ENCODE assay signal across 22 mouse cellular contexts in the genomic region with DNA sequence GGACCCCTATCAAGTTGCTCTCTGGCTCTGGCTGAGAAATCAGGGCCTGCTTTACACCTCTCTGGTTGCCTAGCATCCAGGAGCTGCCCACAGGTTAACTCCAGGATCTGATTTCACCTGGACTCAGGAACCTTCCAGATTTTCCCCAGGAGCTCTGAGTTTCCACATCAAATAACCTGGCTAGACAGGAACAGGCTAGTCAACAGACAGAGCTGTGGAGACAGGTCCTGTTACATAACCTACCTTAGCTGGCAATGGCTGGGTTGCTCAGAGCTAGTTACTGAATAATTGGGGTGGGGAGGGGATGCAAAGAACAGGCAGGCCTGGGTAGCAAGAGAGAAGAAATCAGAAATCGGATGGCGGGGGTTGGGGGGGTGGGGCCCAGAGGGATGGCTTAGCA. TPM values are rescaled to one million over a fixed set of nuclear protein-coding genes. Genes with fewer than 3 reads are reported as not detected.
A peak's percentile ranks its signal among the peaks of the same experiment; 100 is the strongest.
DNase-seq lines count a peak whose midpoint lies in the region; ATAC-seq and TF ChIP-seq lines count a peak whose summit lies in the region.
"Had no signal": no experiment of that assay in that cellular context is flagged by ENCODE, and none has a peak within 500 bp of the region (broad histone marks: within the 10 kb centered on the region; RNA-seq: fewer than 3 reads in every experiment).

No protein-coding gene starts in this region.

- WGBS in kidney, adult 2 months, result 34% methylated on average over 2 of the region's 2 CpGs
- WGBS in kidney, embryonic 14.5 days, result 61% methylated on average over 2 of the region's 2 CpGs
- WGBS in stomach, embryonic 16.5 days, result 60% methylated on average over 2 of the region's 2 CpGs

- ATAC-seq in kidney, embryonic 14.5 days (ENCODE audit: low FRiP score, low TSS enrichment), result no peak
- ATAC-seq in stomach, embryonic 16.5 days (ENCODE audit: insufficient read depth, low FRiP score), result no peak
- ATAC-seq: forebrain, postnatal 0 days had no signal

- H3K9me3 ChIP-seq in kidney, embryonic 14.5 days (ENCODE audit: control insufficient read depth, low read length), result no peaks in the 10 kb centered on the region
- no peaks in the 10 kb centered on the region for H3K9me3 ChIP-seq in stomach, embryonic 16.5 days (replicated peaks; ENCODE audit: control insufficient read depth, low read length)
- H3K9me3 ChIP-seq: hindbrain, embryonic 15.5 days; limb, embryonic 13.5 days; midbrain, embryonic 12.5 days; neural tube, embryonic 15.5 days had no signal

- peak overlapping the region; percentile 97 for H3K27ac ChIP-seq in kidney, adult 2 months (ENCODE audit: insufficient read depth, low read depth, low read length)
- H3K27ac ChIP-seq in kidney, embryonic 14.5 days (ENCODE audit: low read depth, low read length), result no peak overlapping the region
- 0 out of 2 replicates have a peak overlapping the region, but pooled peaks have one; percentile 9 for H3K27ac ChIP-seq in stomach, embryonic 16.5 days (ENCODE audit: low read length)
- H3K27ac ChIP-seq: heart, adult 2 months; hindbrain, embryonic 15.5 days; left cerebral cortex, adult 2 months; limb, embryonic 13.5 days; macrophage; midbrain, embryonic 12.5 days; neural tube, embryonic 15.5 days had no signal

- no peak for TF ChIP-seq POLR2A in kidney, adult 2 months (IDR thresholded peaks at IDR 0.05; ENCODE audit: low read depth, low read length)

- no peaks in the 10 kb centered on the region for H3K27me3 ChIP-seq in kidney, adult 2 months (replicated peaks; ENCODE audit: control insufficient read depth, insufficient read depth, low read length)
- H3K27me3 ChIP-seq in kidney, embryonic 14.5 days (ENCODE audit: control insufficient read depth, insufficient read depth, low read length), result no peaks in the 10 kb centered on the region
- H3K27me3 ChIP-seq in stomach, embryonic 16.5 days (ENCODE audit: control insufficient read depth, insufficient read depth, low read length), result no peaks in the 10 kb centered on the region
- H3K27me3 ChIP-seq: hindbrain, embryonic 15.5 days; limb, embryonic 13.5 days; midbrain, embryonic 12.5 days; neural tube, embryonic 15.5 days had no signal

- no peaks in the 10 kb centered on the region for H3K36me3 ChIP-seq in kidney, adult 2 months (ENCODE audit: control insufficient read depth, insufficient read depth, low read length)
- no peaks in the 10 kb centered on the region for H3K36me3 ChIP-seq in kidney, embryonic 14.5 days (ENCODE audit: control insufficient read depth, insufficient read depth, low read length)
- H3K36me3 ChIP-seq in stomach, embryonic 16.5 days (ENCODE audit: control insufficient read depth, insufficient read depth, low read length), result no peaks in the 10 kb centered on the region
- H3K36me3 ChIP-seq: hindbrain, embryonic 15.5 days; limb, embryonic 13.5 days; midbrain, embryonic 12.5 days; neural tube, embryonic 15.5 days had no signal

- no peak overlapping the region for H3K4me2 ChIP-seq in kidney, embryonic 14.5 days (replicated peaks; ENCODE audit: low read depth, low read length)
- no peak overlapping the region for H3K4me2 ChIP-seq in stomach, embryonic 16.5 days (ENCODE audit: low read depth, low read length)
- H3K4me2 ChIP-seq: hindbrain, embryonic 15.5 days; limb, embryonic 13.5 days; midbrain, embryonic 12.5 days; neural tube, embryonic 15.5 days had no signal

- H3K4me3 ChIP-seq in kidney, adult 2 months (ENCODE audit: insufficient read depth, low read depth, low read length), result no peak overlapping the region
- no peak overlapping the region for H3K4me3 ChIP-seq in kidney, embryonic 14.5 days (ENCODE audit: low read length)
- no peak overlapping the region for H3K4me3 ChIP-seq in stomach, embryonic 16.5 days (replicated peaks; ENCODE audit: low read length)
- H3K4me3 ChIP-seq: erythroblast, embryonic 14.5 days; heart, adult 2 months; hindbrain, embryonic 15.5 days; left cerebral cortex, adult 2 months; limb, embryonic 13.5 days; midbrain, embryonic 12.5 days; neural tube, embryonic 15.5 days had no signal

- peaks cover 22% of the 10 kb centered on the region for H3K4me1 ChIP-seq in kidney, adult 2 months (ENCODE audit: control insufficient read depth, insufficient read depth, low read length)
- peaks cover 16% of the 10 kb centered on the region for H3K4me1 ChIP-seq in kidney, embryonic 14.5 days (ENCODE audit: control insufficient read depth, insufficient read depth, low read length)
- H3K4me1 ChIP-seq in stomach, embryonic 16.5 days (ENCODE audit: control insufficient read depth, insufficient read depth, low read length), result peaks cover 17% of the 10 kb centered on the region

- DNase-seq in kidney, adult 2 months, result peak; percentile 90
- peak; percentile 94 for DNase-seq in fat pad, adult 2 months (ENCODE audit: extremely low read depth, low read depth, low spot score)
- DNase-seq in kidney, postnatal 14 days, result peak; percentile 71
- no peak for DNase-seq in adrenal gland, adult 2 months
- DNase-seq in thymus, postnatal 25 days, result no peak
- DNase-seq: adrenal gland, postnatal 10 days; cerebellum, adult 2 months; forebrain, postnatal 0 days; heart, adult 2 months; heart, postnatal 10 days had no signal

- no peak overlapping the region for H3K9ac ChIP-seq in kidney, embryonic 14.5 days (ENCODE audit: low read depth, low read length)
- H3K9ac ChIP-seq in stomach, embryonic 16.5 days (ENCODE audit: low read length), result peak overlapping the region; percentile 46; the same call in 1 of the 2 replicates
- H3K9ac ChIP-seq: forebrain, postnatal 0 days; hindbrain, embryonic 15.5 days; limb, embryonic 13.5 days; midbrain, embryonic 12.5 days; neural tube, embryonic 15.5 days had no signal

- TF ChIP-seq CTCF in kidney, adult 2 months (conservative IDR thresholded peaks at IDR 0.05; ENCODE audit: insufficient read depth, insufficient read length, low read depth, low read length), result no peak

RNA-seq across cellular contexts. Expression of a gene that starts 4.1 kb away (rescaled TPM):
- polyA plus RNA-seq in kidney, adult 2 months (2012; rRNA removed), result 0.75 and 1.3 TPM in 2 replicates
- 350 and 420 TPM in 2 replicates for polyA plus RNA-seq in kidney, embryonic 14.5 days (2014; fragmentation: Nextera tagmentation; extraction: Ambion mirVana)
- polyA plus RNA-seq in stomach, embryonic 16.5 days (2015; fragmentation: Nextera tagmentation; extraction: Ambion mirVana), result 230 and 247 TPM in 2 replicates
- 1 to 10 TPM; 1.1 to 2.8 TPM for total RNA-seq in adrenal gland, adult 2 months (2021)
- polyA plus RNA-seq in adrenal gland, adult 2 months (2012; rRNA removed), result 2.1 and 2.6 TPM in 2 replicates

RNA-seq across cellular contexts. Expression of a gene that starts 15.6 kb away (rescaled TPM):
- 0.08 and 0.10 TPM in 2 replicates for polyA plus RNA-seq in kidney, adult 2 months (2012; rRNA removed)
- polyA plus RNA-seq in kidney, embryonic 14.5 days (2014; fragmentation: Nextera tagmentation; extraction: Ambion mirVana), result not detected in 2 replicates
- not detected in 2 replicates for polyA plus RNA-seq in stomach, embryonic 16.5 days (2015; fragmentation: Nextera tagmentation; extraction: Ambion mirVana)
- not detected for total RNA-seq in adrenal gland, adult 2 months (2021)
- polyA plus RNA-seq in adrenal gland, adult 2 months (2012; rRNA removed), result not detected in 2 replicates
- total RNA-seq: adrenal gland, postnatal 10 days; common myeloid progenitor, adult 5-6 weeks; forebrain, postnatal 0 days; gastrocnemius, adult 8-10 months; heart, adult 2 months; heart, postnatal 10 days; layer of hippocampus, adult 18-20 months had no signal
- polyA plus RNA-seq: erythroblast, embryonic 14.5 days; forebrain, postnatal 0 days; heart, adult 2 months; hindbrain, embryonic 15.5 days; limb, embryonic 13.5 days; macrophage; midbrain, embryonic 12.5 days; neural tube, embryonic 15.5 days had no signal

RNA-seq across cellular contexts. Expression of a gene that starts 19.1 kb away (rescaled TPM):
- polyA plus RNA-seq in kidney, adult 2 months (2012; rRNA removed), result 15.5 and 15.8 TPM in 2 replicates
- 129 and 174 TPM in 2 replicates for polyA plus RNA-seq in kidney, embryonic 14.5 days (2014; fragmentation: Nextera tagmentation; extraction: Ambion mirVana)
- polyA plus RNA-seq in stomach, embryonic 16.5 days (2015; fragmentation: Nextera tagmentation; extraction: Ambion mirVana), result 120 and 128 TPM in 2 replicates
- 1 to 10 TPM; 2.2 to 3.1 TPM for total RNA-seq in adrenal gland, adult 2 months (2021)
- polyA plus RNA-seq in adrenal gland, adult 2 months (2012; rRNA removed), result 8.6 and 10.2 TPM in 2 replicates

RNA-seq across cellular contexts. Expression of a gene that starts 19.3 kb away (rescaled TPM):
- polyA plus RNA-seq in kidney, adult 2 months (2012; rRNA removed), result 85.6 and 89.7 TPM in 2 replicates
- 3.6 and 4.1 TPM in 2 replicates for polyA plus RNA-seq in kidney, embryonic 14.5 days (2014; fragmentation: Nextera tagmentation; extraction: Ambion mirVana)
- polyA plus RNA-seq in stomach, embryonic 16.5 days (2015; fragmentation: Nextera tagmentation; extraction: Ambion mirVana), result 6.8 and 8.5 TPM in 2 replicates
- 1 to 10 TPM; 5.5 to 6.8 TPM for total RNA-seq in adrenal gland, adult 2 months (2021)
- polyA plus RNA-seq in adrenal gland, adult 2 months (2012; rRNA removed), result 9.3 and 9.6 TPM in 2 replicates

RNA-seq across cellular contexts. Expression of a gene that starts 28.3 kb away (rescaled TPM):
- polyA plus RNA-seq in kidney, adult 2 months (2012; rRNA removed), result 14.9 and 20.1 TPM in 2 replicates
- 4.3 and 5.1 TPM in 2 replicates for polyA plus RNA-seq in kidney, embryonic 14.5 days (2014; fragmentation: Nextera tagmentation; extraction: Ambion mirVana)
- polyA plus RNA-seq in stomach, embryonic 16.5 days (2015; fragmentation: Nextera tagmentation; extraction: Ambion mirVana), result 6.8 and 8.2 TPM in 2 replicates
- total RNA-seq in adrenal gland, adult 2 months (2021), result 1 to 10 TPM; 8.4 to 9.5 TPM
- 40.3 and 49.3 TPM in 2 replicates for polyA plus RNA-seq in adrenal gland, adult 2 months (2012; rRNA removed)

Comparison
In these comparisons a context has a peak if more than half of its experiments do, and no peak if none do; other contexts are left out.
1. RNA of a gene that starts 4.1 kb away (polyA plus RNA-seq): 350 to 420 TPM in kidney, embryonic 14.5 days and 230 to 247 TPM in stomach, embryonic 16.5 days; 2.1 to 2.6 TPM in adrenal gland, adult 2 months and 0.75 to 1.3 TPM in kidney, adult 2 months; every median in the first group is over 10 times any median in the second.
2. DNase-seq: peak in kidney, adult 2 months (single experiment), fat pad, adult 2 months (single experiment) and kidney, postnatal 14 days (single experiment); none in adrenal gland, adult 2 months (single experiment) and thymus, postnatal 25 days (single experiment).